Mouse (Mus musculus) gastrocnemius, postnatal 4 days (tissue): ENCODE measurements around the gene Amer3. TPM values are rescaled to one million over a fixed set of nuclear protein-coding genes. Genes with fewer than 3 reads are reported as not detected.
"Not testable (repeated sequence)": the region's sequence is repeated elsewhere in the genome, so short reads cannot be mapped to it uniquely, and the experiment has no call there.

Experiments
- DNase-seq, 2 experiments: peaks; one replicate each; pipeline ENCODE4 v3.0.0; 2021 to 2022; ENCODE audit warnings: low spot score in 2 of 2, mixed read lengths in 2 of 2
- total RNA-seq, 2 experiments: library from RNA; stranded (reverse); gene quantifications; 2 replicates each; pipeline ENCODE4 v1.2.3; 2021

Gene Amer3
- total RNA-seq, 2 experiments from 2014 or later: not detected

DNA sequence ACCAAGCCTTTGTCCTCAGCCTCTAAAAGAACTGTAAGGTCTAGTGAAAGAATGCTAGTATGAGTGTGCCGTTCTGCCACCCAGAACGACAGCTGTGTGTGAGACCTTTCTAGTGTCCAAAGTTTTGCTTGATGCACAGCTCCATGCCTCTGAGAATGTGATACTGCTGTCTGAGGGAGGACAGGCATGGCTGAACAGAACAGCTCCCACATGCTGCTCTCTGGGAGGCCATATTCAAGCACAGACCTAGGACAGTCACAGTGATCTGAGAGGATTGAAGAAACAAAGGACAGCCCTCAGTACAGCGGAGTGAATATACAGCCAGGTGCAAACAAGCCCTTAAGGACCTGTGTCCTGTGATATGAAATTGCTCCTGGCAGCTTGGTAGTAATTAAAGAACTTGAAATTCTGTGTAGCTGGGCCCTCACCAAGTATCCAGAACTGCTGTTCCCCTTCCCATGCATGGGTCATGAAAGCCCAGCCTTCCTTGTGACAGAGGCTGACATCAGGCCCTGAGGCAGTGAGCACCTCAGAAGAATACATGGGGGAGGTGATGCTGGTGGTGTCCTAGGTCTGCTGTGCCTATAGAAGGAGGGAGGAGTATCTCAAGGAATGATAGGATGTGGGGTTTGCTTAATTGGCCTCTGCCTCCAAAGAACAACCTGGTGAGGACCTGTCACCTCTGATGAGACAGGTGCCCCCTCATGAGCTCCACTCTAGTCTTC, 22.0 kb downstream of the Amer3 start:
- DNase-seq: no peak

DNA sequence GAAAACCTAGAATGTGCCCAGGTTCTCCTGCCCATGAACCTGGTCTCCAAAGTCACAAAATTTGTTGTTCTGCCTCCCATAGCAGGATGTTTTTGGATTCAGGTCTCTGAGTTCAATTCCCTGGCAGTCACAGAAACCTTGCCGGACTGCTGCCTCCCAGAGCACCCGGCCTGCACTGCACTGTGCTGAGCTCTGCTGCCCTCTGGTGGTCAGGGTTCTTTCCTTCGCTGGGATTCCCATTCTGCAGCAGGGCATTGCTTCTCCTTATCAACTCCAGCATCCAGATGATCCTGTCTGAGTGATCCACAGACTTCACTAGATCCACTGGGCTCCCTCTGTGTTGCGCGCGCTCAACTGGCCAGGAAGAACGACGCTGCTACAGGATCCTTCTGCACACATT, 22.9 kb downstream of the Amer3 start:
- peak in 1 of 2 experiments; percentile 52 for DNase-seq

DNA sequence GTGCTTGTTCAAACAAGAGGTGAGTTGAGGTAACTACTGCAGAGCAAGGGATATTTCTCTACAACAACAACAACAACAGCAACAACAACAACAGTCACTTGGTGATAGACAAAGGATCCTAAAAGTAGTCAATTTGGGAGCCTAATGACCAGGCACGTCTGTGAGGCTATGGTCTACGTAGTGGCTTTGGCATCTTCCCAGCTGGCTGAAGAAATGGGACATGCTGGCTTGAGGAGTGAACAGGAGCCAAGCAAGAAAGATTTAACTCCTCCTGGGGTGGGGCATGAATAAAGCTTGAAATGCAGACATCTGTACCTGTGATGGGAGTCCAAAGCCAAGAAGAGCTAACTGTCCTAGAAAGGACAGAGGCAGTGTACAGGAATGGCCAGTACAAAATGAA, 34.3 kb downstream of the Amer3 start:
- no peak for DNase-seq

DNA sequence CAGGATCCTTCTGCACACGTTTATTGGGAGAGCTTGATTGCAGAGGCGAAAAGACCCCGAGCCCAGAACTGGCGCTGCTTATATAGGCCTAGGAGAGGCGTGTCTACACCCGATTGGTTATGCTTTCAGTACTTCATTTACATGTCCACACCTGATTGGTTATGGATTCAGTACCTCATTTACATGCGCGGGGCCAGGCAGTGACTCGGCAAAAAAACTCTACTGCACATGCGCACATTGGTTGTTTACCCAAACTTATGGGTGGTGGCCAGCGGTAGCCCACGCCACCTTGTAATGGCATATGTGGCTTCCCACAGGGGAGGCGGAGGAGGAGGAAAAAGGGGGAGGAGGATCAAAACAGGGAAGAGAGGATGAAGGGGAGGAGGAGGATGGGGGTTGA, 40.7 kb downstream of the Amer3 start:
- DNase-seq: not testable (repeated sequence)

DNA sequence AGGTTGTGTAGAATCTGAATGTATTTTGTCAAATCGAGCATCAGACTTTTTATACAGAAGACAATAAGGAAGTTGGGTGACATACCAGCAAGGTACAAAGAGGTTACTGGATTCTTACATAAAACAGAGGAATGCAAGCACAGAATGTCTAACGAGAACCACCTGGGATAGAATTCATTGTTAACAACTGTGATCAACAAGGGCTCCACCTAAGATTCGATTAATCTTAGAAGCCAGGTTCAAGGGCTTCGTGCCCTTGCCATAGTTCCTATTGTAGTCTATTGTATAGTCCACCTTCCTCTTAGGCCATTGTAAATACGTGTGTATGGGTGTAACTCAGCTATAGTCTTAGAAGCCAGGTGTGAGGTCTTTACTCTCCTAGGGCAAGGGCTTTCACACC, 41.3 kb downstream of the Amer3 start:
- DNase-seq: not testable (repeated sequence)

DNA sequence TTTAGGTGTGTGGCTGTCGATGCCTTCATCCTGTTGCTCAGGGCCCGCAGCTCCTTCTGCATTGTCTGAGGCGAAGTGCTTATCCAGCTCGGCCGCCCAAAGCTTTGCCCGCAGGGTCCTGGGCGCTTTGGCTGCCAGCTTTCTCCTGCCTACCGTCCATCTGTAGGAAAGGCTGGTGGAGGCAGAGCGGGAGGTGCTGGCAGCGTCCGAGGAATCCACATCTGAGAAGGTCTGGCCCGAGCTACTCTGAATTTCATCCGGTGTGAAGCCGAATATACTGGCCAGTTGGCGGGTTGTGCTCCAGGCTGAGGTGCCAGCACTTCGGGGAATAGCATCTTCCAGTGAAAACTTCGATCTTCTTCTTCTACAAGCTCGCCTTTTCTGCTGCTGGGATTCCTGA, 56.3 kb downstream of the Amer3 start:
- no peak for DNase-seq

Other genes with a start within 250 kb of the Amer3 start
- gene Ccdc115, start 140.0 kb upstream of the Amer3 start, total RNA-seq: 10 to 100 TPM; 17.2 to 20.9 TPM
- 10 to 100 TPM; 26.5 to 27.7 TPM for gene Imp4, start 139.8 kb upstream of the Amer3 start, total RNA-seq
- 1 to 10 TPM; 8.4 to 9.3 TPM for gene Ptpn18, start 119.9 kb upstream of the Amer3 start, total RNA-seq
- not detected for gene Prss39, start 81.2 kb upstream of the Amer3 start, total RNA-seq
- gene Cfc1, start 44.0 kb upstream of the Amer3 start, total RNA-seq: not detected
- gene Prss40, start 18.7 kb upstream of the Amer3 start, total RNA-seq: not detected